Mouse (Mus musculus): ENCODE data around the gene Speg. TPM values are rescaled to one million over a fixed set of nuclear protein-coding genes. Genes with fewer than 3 reads are reported as not detected.

The Speg gene
- polyA plus RNA-seq (2014; fragmentation: Nextera tagmentation; extraction: Ambion mirVana) = 15.5 and 19.1 TPM in 2 replicates

GRCm38 (mm10) chr1:75374950-75375936, at the start of gene Speg:
Gene Speg, plus strand, starts transcription at chr1:75375297.
- Histone ChIP-seq H3K4me2 (ENCODE audit: low read depth) (peak within 1 kb of the TSS; percentile 51), H3K9ac (ENCODE audit: low read length) (peak within 1 kb of the TSS; percentile 47), H3K4me1 (ENCODE audit: control insufficient read depth, insufficient read depth, low read length) (peaks cover 12% of the 10 kb centered on the region), H3K4me3 (ENCODE audit: low read depth, low read length) (peak within 1 kb of the TSS; percentile 8; the same call in 1 of the 2 replicates), H3K27me3 (ENCODE audit: control insufficient read depth, insufficient read depth, low read length) (peaks cover 12% of the 10 kb centered on the region; the same call in 1 of the 2 replicates), H3K27ac (ENCODE audit: low read depth, low read length) (no peak within 1 kb of the TSS), H3K9me3 (ENCODE audit: control insufficient read depth, low read length) (no peaks in the 10 kb centered on the region), H3K36me3 (ENCODE audit: control insufficient read depth, insufficient read depth, low read length) (no peaks in the 10 kb centered on the region)
- 5% methylated on average over 56 of the region's 57 CpGs for WGBS
- DNase-seq (ENCODE audit: low spot score) (peak; percentile 23), ATAC-seq (ENCODE audit: insufficient read depth, low FRiP score, low TSS enrichment) (no peak; the same call in 1 of the 2 replicates)

GRCm38 (mm10) chr1:75327461-75327860, 47.6 kb upstream of the Speg start:
- Histone ChIP-seq H3K27me3 (ENCODE audit: control insufficient read depth, insufficient read depth, low read length) (no peaks in the 10 kb centered on the region), H3K9me3 (ENCODE audit: control insufficient read depth, low read length) (no peaks in the 10 kb centered on the region), H3K27ac (ENCODE audit: low read depth, low read length) (no peak overlapping the region), H3K36me3 (ENCODE audit: control insufficient read depth, insufficient read depth, low read length) (no peaks in the 10 kb centered on the region), H3K9ac (ENCODE audit: low read length) (no peak overlapping the region), H3K4me2 (ENCODE audit: low read depth) (no peak overlapping the region), H3K4me3 (ENCODE audit: low read depth, low read length) (no peak overlapping the region), H3K4me1 (ENCODE audit: control insufficient read depth, insufficient read depth, low read length) (no peaks in the 10 kb centered on the region)
- ATAC-seq (ENCODE audit: insufficient read depth, low FRiP score, low TSS enrichment) (no peak), DNase-seq (ENCODE audit: low spot score) (no peak)

- 73% methylated on average over 1 of the region's 1 CpGs for WGBS
- Histone ChIP-seq H3K4me2 (ENCODE audit: low read depth) (no peak overlapping the region), H3K27me3 (ENCODE audit: control insufficient read depth, insufficient read depth, low read length) (no peaks in the 10 kb centered on the region), H3K4me3 (ENCODE audit: low read depth, low read length) (no peak overlapping the region), H3K36me3 (ENCODE audit: control insufficient read depth, insufficient read depth, low read length) (no peaks in the 10 kb centered on the region), H3K9me3 (ENCODE audit: control insufficient read depth, low read length) (no peaks in the 10 kb centered on the region), H3K4me1 (ENCODE audit: control insufficient read depth, insufficient read depth, low read length) (no peaks in the 10 kb centered on the region), H3K9ac (ENCODE audit: low read length) (no peak overlapping the region), H3K27ac (ENCODE audit: low read depth, low read length) (no peak overlapping the region)
- no peak for DNase-seq (ENCODE audit: low spot score)
- no peak for ATAC-seq (ENCODE audit: insufficient read depth, low FRiP score, low TSS enrichment)
Observed at GRCm38 (mm10) chr1:75331271-75331670, 43.8 kb upstream of the Speg start.

- Histone ChIP-seq H3K4me1 (ENCODE audit: control insufficient read depth, insufficient read depth, low read length) (peaks cover 18% of the 10 kb centered on the region), H3K27ac (ENCODE audit: low read depth, low read length) (no peak overlapping the region), H3K27me3 (ENCODE audit: control insufficient read depth, insufficient read depth, low read length) (no peaks in the 10 kb centered on the region), H3K4me3 (ENCODE audit: low read depth, low read length) (no peak overlapping the region), H3K9me3 (ENCODE audit: control insufficient read depth, low read length) (no peaks in the 10 kb centered on the region), H3K36me3 (ENCODE audit: control insufficient read depth, insufficient read depth, low read length) (no peaks in the 10 kb centered on the region), H3K4me2 (ENCODE audit: low read depth) (no peak overlapping the region), H3K9ac (ENCODE audit: low read length) (no peak overlapping the region)
- ATAC-seq (ENCODE audit: insufficient read depth, low FRiP score, low TSS enrichment) = no peak
- WGBS = 51% methylated on average over 3 of the region's 3 CpGs
- DNase-seq (ENCODE audit: low spot score) = no peak
Observed at GRCm38 (mm10) chr1:75336461-75336860, 38.6 kb upstream of the Speg start.

- Histone ChIP-seq H3K4me3 (ENCODE audit: low read depth, low read length) (no peak overlapping the region), H3K36me3 (ENCODE audit: control insufficient read depth, insufficient read depth, low read length) (no peaks in the 10 kb centered on the region), H3K4me2 (ENCODE audit: low read depth) (no peak overlapping the region), H3K27me3 (ENCODE audit: control insufficient read depth, insufficient read depth, low read length) (no peaks in the 10 kb centered on the region), H3K9me3 (ENCODE audit: control insufficient read depth, low read length) (no peaks in the 10 kb centered on the region), H3K4me1 (ENCODE audit: control insufficient read depth, insufficient read depth, low read length) (peaks cover 18% of the 10 kb centered on the region), H3K9ac (ENCODE audit: low read length) (no peak overlapping the region), H3K27ac (ENCODE audit: low read depth, low read length) (no peak overlapping the region)
- no peak for ATAC-seq (ENCODE audit: insufficient read depth, low FRiP score, low TSS enrichment)
- DNase-seq (ENCODE audit: low spot score) = no peak
- 58% methylated on average over 9 of the region's 9 CpGs for WGBS
Observed at GRCm38 (mm10) chr1:75337097-75337496, 38.0 kb upstream of the Speg start.

GRCm38 (mm10) chr1:75338091-75338694, 36.9 kb upstream of the Speg start:
- Histone ChIP-seq H3K4me3 (ENCODE audit: low read depth, low read length) (no peak overlapping the region), H3K27ac (ENCODE audit: low read depth, low read length) (peak overlapping the region; percentile 85), H3K4me2 (ENCODE audit: low read depth) (peak overlapping the region; percentile 23; the same call in 1 of the 2 replicates), H3K36me3 (ENCODE audit: control insufficient read depth, insufficient read depth, low read length) (no peaks in the 10 kb centered on the region), H3K9ac (ENCODE audit: low read length) (peak overlapping the region; percentile 32; the same call in 1 of the 2 replicates), H3K9me3 (ENCODE audit: control insufficient read depth, low read length) (no peaks in the 10 kb centered on the region), H3K4me1 (ENCODE audit: control insufficient read depth, insufficient read depth, low read length) (peaks cover 18% of the 10 kb centered on the region), H3K27me3 (ENCODE audit: control insufficient read depth, insufficient read depth, low read length) (no peaks in the 10 kb centered on the region)
- 12% methylated on average over 11 of the region's 11 CpGs for WGBS
- DNase-seq (ENCODE audit: low spot score) (no peak), ATAC-seq (ENCODE audit: insufficient read depth, low FRiP score, low TSS enrichment) (peak; percentile 65; the same call in 1 of the 2 replicates)

GRCm38 (mm10) chr1:75339337-75339736, 35.8 kb upstream of the Speg start:
- WGBS = 36% methylated on average over 9 of the region's 9 CpGs
- DNase-seq (ENCODE audit: low spot score) (peak; percentile 43), ATAC-seq (ENCODE audit: insufficient read depth, low FRiP score, low TSS enrichment) (peak; percentile 37; the same call in 1 of the 2 replicates)
- no peaks in the 10 kb centered on the region for H3K9me3 ChIP-seq (ENCODE audit: control insufficient read depth, low read length)
- peaks cover 22% of the 10 kb centered on the region for H3K4me1 ChIP-seq (ENCODE audit: control insufficient read depth, insufficient read depth, low read length)
- peak overlapping the region; percentile 23; the same call in 1 of the 2 replicates for H3K9ac ChIP-seq (ENCODE audit: low read length)
- peak overlapping the region; percentile 85 for H3K27ac ChIP-seq (ENCODE audit: low read depth, low read length)
- no peaks in the 10 kb centered on the region for H3K36me3 ChIP-seq (ENCODE audit: control insufficient read depth, insufficient read depth, low read length)
- H3K4me3 ChIP-seq (ENCODE audit: low read depth, low read length) = no peak overlapping the region
- no peak overlapping the region for H3K4me2 ChIP-seq (ENCODE audit: low read depth)
- H3K27me3 ChIP-seq (ENCODE audit: control insufficient read depth, insufficient read depth, low read length) = no peaks in the 10 kb centered on the region

GRCm38 (mm10) chr1:75340519-75340918, 34.6 kb upstream of the Speg start:
- peaks cover 28% of the 10 kb centered on the region for H3K4me1 ChIP-seq (ENCODE audit: control insufficient read depth, insufficient read depth, low read length)
- ATAC-seq (ENCODE audit: insufficient read depth, low FRiP score, low TSS enrichment) (no peak), DNase-seq (ENCODE audit: low spot score) (no peak)
- no peak overlapping the region for H3K4me3 ChIP-seq (ENCODE audit: low read depth, low read length)
- no peaks in the 10 kb centered on the region for H3K27me3 ChIP-seq (ENCODE audit: control insufficient read depth, insufficient read depth, low read length)
- no peak overlapping the region for H3K9ac ChIP-seq (ENCODE audit: low read length)
- H3K36me3 ChIP-seq (ENCODE audit: control insufficient read depth, insufficient read depth, low read length) = no peaks in the 10 kb centered on the region
- no peak overlapping the region for H3K27ac ChIP-seq (ENCODE audit: low read depth, low read length)
- H3K9me3 ChIP-seq (ENCODE audit: control insufficient read depth, low read length) = no peaks in the 10 kb centered on the region
- 83% methylated on average over 2 of the region's 2 CpGs for WGBS
- H3K4me2 ChIP-seq (ENCODE audit: low read depth) = no peak overlapping the region
